Mouse (Mus musculus): ENCODE measurements around the gene Sprr1a.
"Not testable (repeated sequence)": the region's sequence is repeated elsewhere in the genome, so short reads cannot be mapped to it uniquely, and the experiment has no call there.

The Sprr1a gene

DNA sequence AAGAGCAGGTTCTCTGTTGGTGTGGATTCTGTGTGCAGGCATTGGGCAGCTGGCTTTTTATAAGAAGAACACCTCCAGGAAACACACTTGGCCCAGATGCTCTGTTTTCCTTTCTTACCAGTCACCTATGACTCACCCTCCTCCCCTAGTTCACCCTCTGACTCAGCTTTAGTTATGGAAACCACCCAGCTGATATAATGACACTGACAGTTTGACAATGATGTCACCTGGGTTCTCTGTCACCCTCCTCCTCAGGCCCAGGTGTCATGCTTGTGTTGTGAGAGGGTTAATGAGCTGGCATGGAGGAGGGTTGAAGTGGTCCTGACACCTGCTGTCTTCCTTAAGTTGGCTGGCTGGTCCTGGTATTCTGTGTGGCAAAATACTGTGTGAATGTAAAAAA is at the start of gene Sprr1a:
Gene Sprr1a, minus strand, starts transcription at position 33 of the 400 bp plus-strand sequence.
- no peak for DNase-seq

DNA sequence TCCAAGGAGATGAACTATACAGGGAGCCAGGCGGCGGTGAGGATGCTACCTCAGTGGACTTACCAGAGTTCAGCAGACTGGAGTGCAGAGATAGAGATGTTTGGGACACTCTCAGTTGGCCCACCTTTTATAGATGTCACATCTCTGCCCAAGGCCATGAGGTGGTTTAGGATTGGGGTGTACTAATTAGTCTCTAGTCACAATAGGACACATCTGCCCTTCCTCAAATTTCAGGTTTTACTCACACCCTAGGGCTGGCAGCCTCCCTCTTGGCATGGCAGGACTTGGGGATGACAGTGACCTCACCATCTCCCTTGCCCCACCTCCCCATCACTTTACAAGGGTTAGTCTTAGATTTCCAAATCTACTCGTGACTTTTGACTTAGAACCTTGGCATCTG is 48.7 kb upstream of the Sprr1a start, which contains the start of gene 2310046K23Rik:
Gene 2310046K23Rik, minus strand, starts transcription at position 101 of the 400 bp plus-strand sequence.
- DNase-seq = no peak

DNA sequence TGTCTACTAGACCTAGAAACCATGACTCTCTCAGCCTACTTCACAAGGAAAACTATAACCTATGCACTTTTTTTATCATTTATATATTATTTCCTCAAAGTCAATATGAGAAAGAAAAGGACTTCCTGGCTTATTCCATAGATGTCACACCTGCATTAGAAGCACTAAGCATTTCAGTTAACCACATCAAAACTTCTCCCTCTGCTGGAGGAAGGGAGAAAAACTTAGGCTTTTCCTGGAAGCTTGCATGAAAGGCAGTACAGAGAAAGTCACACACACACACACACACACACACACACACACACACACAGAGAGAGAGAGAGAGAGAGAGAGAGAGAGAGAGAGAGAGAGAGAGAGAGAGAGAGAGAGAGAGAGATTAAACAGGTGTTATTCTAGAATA is 26.6 kb upstream of the Sprr1a start:
- peak in 1 of 2 experiments; percentile 17 for DNase-seq

DNA sequence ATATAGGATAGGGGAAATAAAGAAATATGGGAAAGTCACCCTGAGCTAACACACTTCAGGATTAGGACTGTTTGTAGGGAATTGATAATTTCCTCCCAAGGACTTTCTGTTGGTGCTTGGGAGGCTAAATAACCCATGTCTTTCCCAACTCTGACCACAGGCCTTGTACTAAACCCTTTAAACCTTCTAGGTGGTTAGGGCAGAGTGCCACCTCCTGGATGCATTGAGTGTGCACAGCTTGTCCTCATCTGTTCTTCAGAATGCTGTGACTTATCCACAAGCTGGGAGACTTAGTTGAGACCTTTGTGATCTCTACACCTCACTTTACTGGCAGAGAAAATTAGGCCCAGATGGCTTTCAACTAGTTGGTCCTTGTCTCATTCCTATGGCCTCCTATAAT is 25.1 kb upstream of the Sprr1a start:
- peak; percentile 54 to 56 for DNase-seq

DNA sequence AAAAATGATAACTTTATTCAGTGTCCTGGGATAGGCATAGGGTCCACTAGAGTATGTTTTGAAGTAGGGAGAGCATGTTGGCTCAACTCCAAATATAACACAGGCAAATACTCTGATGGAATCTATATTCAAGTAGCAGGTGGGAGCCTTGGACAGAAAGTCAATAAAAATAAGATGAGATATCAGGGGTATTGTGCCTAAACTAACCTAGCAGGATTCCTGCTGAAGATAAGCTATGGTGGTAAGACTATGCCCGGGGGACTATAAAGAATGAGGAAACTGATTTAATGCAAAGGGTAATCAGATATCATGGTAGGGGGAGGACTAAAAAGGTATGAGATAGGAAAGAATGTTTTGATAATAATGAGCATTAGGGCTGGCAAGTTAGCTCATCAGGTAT is 22.5 kb upstream of the Sprr1a start:
- no peak for DNase-seq

DNA sequence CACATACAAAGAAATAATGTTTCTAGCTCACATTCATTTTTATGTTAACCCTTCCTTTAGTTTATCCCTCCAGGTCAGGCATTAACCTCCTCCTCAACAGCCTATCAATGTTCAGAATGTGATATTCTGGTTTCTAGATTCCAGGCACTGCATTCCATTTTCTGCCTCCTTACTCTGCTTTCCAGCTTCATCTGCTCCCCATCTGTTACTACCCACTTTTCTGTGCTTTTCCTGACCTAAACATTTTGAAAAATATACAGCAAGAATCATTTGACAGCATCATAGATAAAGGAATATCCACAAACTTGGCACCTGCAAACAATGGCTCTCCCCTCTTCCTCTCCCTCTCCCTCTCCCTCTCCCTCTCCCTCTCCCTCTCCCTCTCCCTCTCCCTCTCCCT is 17.8 kb upstream of the Sprr1a start:
- no peak for DNase-seq

DNA sequence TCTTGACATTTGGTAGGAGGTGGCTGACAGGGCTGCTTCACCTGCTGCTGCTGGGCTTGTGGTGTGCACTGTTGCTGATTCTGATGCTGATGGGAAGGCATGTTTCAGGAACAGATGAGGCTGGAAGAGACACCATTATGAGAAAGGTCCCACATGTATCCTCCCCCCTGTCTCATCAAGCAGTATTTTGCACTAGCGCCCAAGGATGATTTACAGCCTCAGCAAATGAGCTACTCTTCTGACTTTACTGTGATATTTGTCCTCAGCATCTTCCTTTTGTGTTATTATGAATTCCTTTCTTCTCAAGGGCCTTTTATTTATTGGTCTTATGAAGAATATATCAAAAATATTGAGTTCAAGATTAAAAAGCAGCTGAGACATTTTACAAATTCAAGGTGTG is 14.7 kb upstream of the Sprr1a start, which contains the start of gene Sprr4:
Gene Sprr4, minus strand, starts transcription at position 101 of the 400 bp plus-strand sequence.
- DNase-seq = no peak

DNA sequence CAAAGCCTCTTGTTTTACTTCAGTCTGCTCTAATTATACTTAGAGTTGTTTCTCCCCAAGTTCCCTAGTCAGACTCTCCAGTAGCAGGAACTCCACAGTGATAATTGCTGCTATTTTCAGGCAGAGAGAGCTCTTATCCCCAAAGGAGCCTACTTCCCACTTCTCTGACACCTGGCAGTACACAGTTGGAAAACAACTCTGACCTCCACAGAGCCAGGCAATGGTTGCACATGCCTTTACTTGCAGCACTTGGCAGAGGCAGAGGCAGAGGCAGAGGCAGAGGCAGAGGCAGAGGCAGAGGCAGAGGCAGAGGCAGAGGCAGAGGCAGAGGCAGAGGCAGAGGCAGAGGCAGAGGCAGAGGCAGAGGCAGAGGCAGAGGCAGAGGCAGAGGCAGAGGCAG is 4.6 kb upstream of the Sprr1a start:
- DNase-seq = not testable (repeated sequence)

DNA sequence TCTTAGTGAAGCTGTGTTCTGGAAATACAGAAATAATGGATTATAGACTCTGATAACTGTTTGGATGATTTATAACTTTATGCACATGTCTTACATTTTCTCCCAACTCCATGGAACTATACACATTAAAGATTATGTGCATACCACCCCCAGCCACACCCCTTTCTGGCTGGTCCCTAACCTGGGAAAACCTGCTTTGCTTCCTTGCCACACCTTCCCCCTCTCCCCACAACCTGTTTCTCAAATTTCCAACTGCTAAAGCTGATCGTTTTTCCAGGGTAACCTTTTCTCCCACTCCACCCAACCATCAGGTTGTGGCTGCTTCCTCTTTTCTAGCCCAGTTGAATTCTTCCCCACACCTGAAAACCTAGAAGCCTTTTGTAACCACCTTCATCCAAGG is 612 bp upstream of the Sprr1a start:
- no peak for DNase-seq

DNA sequence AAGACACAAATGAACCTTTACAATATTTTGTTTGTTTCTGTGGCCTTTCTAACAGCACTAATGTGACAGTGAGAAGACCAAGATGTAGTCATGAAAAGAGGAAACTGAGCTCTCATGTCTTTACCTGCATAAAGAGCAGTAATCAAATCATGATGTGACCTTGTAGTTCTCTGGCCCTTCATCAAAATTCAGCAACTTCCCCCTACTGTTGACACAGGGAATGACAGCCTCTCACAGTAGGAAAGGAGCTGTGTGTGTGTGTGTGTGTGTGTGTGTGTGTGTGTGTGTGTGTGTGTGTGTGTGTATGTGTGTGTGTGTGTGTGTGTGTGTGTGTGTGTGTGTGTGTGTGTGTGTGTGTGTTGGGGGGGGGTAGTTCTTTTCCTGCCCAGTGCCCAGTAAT is 4.4 kb downstream of the Sprr1a start:
- peak in 1 of 2 experiments; percentile 21 for DNase-seq

DNA sequence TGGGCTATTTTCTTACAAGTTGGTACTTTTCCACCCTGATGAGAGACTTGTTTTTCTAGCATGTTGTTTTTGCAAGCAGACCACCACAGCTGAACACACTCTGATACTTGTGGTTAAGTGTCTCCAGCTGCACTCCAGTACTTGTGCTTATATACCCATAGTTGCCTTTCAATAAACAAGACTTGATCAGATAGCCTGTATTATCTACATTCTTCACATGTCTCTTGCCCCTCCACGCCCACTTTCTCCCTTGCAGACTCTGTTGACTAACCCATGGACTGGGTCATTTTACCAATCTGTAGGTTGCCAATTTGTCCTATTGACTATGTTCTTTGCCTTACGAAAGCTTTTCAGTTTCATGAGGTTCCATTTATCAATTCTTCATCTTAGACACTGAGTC is 15.6 kb downstream of the Sprr1a start:
- no peak for DNase-seq

DNA sequence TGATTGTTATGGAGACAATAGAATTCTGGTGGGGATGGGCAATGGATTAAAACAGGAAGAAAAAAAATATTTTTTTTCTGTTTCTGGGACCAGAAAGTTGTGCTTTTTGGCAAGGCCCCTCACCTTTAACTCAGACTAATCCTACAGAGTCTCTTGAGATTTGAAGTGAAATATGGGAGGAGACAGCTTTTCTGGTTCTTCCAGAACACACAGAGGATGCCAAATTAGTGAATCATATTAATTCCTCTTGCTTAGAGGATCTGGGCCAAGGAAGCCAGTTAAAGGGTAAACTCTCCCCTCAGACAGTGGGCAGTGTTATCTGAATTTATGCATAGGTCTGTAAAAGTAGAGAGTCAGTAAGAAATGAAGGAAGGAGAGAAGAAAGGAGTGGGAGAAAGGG is 18.3 kb downstream of the Sprr1a start:
- no peak for DNase-seq

DNA sequence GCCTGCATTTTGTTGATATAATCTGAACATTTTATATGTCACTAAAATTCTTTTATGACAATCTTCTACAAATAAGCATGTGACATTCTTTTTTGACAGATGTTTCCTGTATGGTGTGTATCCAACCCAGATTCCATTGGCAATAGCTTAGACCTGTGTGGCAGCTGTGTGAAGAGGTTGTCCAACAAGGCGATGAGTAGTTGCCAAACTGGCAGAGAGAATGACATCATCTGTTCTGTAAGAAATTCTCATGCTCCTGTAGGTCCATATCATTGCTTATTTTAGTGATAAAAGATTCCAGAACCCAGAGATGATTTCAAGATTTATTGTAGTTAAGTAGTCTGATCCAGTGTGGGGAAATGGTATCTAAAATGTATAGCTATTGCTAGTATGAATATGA is 19.1 kb downstream of the Sprr1a start:
- no peak for DNase-seq

DNA sequence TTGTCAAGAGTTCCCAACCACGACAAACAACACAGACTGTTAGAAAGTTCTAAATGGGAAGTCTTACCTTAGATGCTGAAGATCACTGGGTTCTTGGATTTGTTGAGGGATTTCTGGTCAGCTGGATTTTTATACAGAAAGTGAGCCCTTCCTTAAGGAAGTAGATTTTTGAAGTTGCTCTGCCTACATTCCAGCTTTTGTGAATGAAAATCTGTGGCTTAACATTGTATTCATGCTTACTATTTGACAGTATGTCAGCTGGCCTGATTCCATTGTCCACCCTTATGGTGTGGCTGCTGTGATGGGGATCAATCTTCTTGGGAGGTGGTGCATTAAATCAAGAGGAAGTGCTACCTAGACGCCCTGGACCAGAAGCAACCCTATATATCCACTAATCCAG is 27.1 kb downstream of the Sprr1a start, which contains the start of gene Sprr3:
Gene Sprr3, minus strand, starts transcription at position 101 of the 400 bp plus-strand sequence.
- no peak for DNase-seq

DNA sequence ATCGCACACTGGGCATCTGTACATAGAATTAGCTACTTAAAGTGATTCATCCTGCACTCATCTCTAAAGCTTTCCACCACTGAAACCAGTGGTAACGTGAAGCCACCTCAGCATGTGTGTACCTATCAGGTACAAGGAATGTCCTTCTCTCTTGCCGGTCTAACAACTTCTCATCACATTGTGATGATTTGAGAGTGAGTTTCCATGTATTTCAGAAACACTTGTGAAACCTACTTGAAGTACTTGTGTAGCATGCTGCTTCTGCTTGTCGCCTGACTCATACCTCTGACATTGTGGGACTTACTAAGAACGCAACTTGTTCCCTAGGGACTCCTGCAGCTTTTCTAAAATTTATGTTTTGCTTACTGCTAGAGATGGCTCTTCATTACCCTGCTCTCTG is 30.5 kb downstream of the Sprr1a start:
- no peak for DNase-seq

DNA sequence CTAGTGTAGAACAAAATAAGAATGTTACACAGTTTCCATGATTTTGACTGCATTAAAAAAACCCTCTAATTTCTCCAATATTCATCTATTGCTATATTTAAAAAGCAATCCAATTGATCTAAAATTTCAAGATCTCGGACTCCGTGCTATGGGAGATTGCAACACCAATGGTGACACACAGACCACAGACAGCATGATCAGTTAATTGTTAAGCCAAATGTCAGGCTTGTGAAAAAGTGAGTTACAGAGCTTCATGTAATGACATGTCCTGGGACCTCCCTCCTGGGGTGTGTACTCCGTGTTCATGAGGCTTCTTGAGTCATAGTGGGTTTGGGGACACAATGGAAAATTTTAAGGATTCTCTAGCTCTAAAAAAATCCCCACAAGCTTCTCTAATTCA is 45.5 kb downstream of the Sprr1a start:
- no peak for DNase-seq

DNA sequence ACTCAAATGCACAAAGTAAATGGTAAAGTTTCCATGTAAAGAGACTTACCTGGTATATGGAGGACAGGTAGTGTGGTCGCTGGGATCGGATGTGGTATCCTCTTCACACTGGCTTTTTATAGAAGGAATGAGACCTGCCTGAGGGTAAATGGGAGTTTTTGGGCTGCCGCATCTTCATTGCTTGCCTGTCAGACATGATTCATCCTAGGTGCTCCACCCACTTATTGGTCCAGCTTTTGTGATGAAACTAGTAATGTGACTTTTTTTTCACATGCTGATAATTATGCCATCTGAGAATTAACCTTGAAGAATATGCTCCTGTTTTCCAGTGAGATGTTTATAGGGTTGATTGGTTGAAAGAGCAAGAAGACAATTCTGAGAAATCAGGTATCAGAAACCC is 47.0 kb downstream of the Sprr1a start, which contains the start of gene Sprr1b:
Gene Sprr1b, minus strand, starts transcription at position 101 of the 400 bp plus-strand sequence.
- no peak for DNase-seq
